Mouse (Mus musculus) cerebellum, adult 2 months (tissue): Measurements from ENCODE around the gene Unc80. TPM values are rescaled to one million over a fixed set of nuclear protein-coding genes. Genes with fewer than 3 reads are reported as not detected.

Experiments
- DNase-seq, 2 experiments: peaks; one replicate each; pipeline ENCODE4 v3.0.0; 2021
- H3K27ac ChIP-seq: fragments of 200-500 bp; 2 replicates; pipeline ENCODE4 v1.5.1; 2012; ENCODE audit warnings: low read length, control low read depth, inconsistent platforms; ENCODE audit not compliant: insufficient read depth
- H3K27me3 ChIP-seq: fragments of 200-500 bp; 2 replicates; pipeline ENCODE4 v1.6.1; 2012; ENCODE audit warnings: inconsistent platforms, mild to moderate bottlenecking, low read length, moderate library complexity; ENCODE audit not compliant: control insufficient read depth, insufficient read depth
- H3K4me1 ChIP-seq: fragments of 200-500 bp; 2 replicates; pipeline ENCODE4 v1.6.1; 2011; ENCODE audit warnings: low read length; ENCODE audit not compliant: control insufficient read depth, insufficient read depth
- H3K4me3 ChIP-seq: fragments of 200-500 bp; replicated peaks from 2 replicates; pipeline ENCODE3; 2011; ENCODE audit warnings: mild to moderate bottlenecking, low read depth, low read length, control low read depth; ENCODE audit not compliant: insufficient read depth
- CTCF ChIP-seq: fragments of 200-500 bp; IDR thresholded peaks from 2 replicates; pipeline ENCODE4 v1.5.1; 2011; ENCODE audit warnings: low read depth, mild to moderate bottlenecking, control low read depth, low read length, moderate library complexity, borderline replicate concordance; ENCODE audit not compliant: insufficient read depth
- POLR2A ChIP-seq: fragments of 200-500 bp; IDR thresholded peaks from 2 replicates; pipeline ENCODE4 v1.6.1; 2011; ENCODE audit warnings: low read length, control low read depth, borderline replicate concordance; ENCODE audit not compliant: insufficient read depth
- WGBS: fragments of 180-500 bp; shearing (Covaris S2); methylation state at CpG from one replicate; pipeline ENCODE4 v1.1.7; 2018; 5-methylcytosine and 5-hydroxymethylcytosine counted together
- polyA plus RNA-seq: library from polyadenylated mRNA; depleted of rRNA; stranded (reverse); fragments of >200 nt; gene quantifications from 2 replicates; pipeline ENCODE4 v1.2.3, GENCODE M21; 2012

The Unc80 gene
- polyA plus RNA-seq, 1 experiment: 131 TPM

- DNase-seq: no peak
- H3K4me1 ChIP-seq: peaks cover 9% of the 10 kb centered on the region
- no peak overlapping the region for H3K27ac ChIP-seq
- no peak overlapping the region for H3K4me3 ChIP-seq
- no peaks in the 10 kb centered on the region for H3K27me3 ChIP-seq
- 75% methylated on average over 5 of the region's 5 CpGs for WGBS
- no peak for TF ChIP-seq POLR2A
- no peak for TF ChIP-seq CTCF
Measured at GRCm38 (mm10) chr1:66552396-66552966, 84.3 kb downstream of the Unc80 start.

- WGBS: 91% methylated on average over 1 of the region's 1 CpGs
- H3K4me3 ChIP-seq: no peak overlapping the region
- no peaks in the 10 kb centered on the region for H3K4me1 ChIP-seq
- no peak for DNase-seq
- H3K27me3 ChIP-seq: no peaks in the 10 kb centered on the region
- no peak overlapping the region for H3K27ac ChIP-seq
- TF ChIP-seq POLR2A: no peak
- TF ChIP-seq CTCF: no peak
Measured at GRCm38 (mm10) chr1:66561636-66562270, 93.6 kb downstream of the Unc80 start.

GRCm38 (mm10) chr1:66562332-66562731, 94.2 kb downstream of the Unc80 start:
- H3K27me3 ChIP-seq: no peaks in the 10 kb centered on the region
- DNase-seq: no peak
- 81% methylated on average over 2 of the region's 2 CpGs for WGBS
- no peak overlapping the region for H3K4me3 ChIP-seq
- no peak for TF ChIP-seq CTCF
- TF ChIP-seq POLR2A: no peak
- no peaks in the 10 kb centered on the region for H3K4me1 ChIP-seq
- H3K27ac ChIP-seq: no peak overlapping the region

- Histone ChIP-seq H3K4me3 (no peak overlapping the region), H3K27ac (no peak overlapping the region), H3K27me3 (no peaks in the 10 kb centered on the region), H3K4me1 (no peaks in the 10 kb centered on the region)
- WGBS: 17% methylated on average over 13 of the region's 13 CpGs
- DNase-seq: peak in 1 of 2 experiments; percentile 26
- TF ChIP-seq CTCF (no peak), POLR2A (no peak)
Measured at GRCm38 (mm10) chr1:66569736-66570135, 101.6 kb downstream of the Unc80 start.

GRCm38 (mm10) chr1:66597163-66597788, 129.1 kb downstream of the Unc80 start:
- H3K27me3 ChIP-seq: no peaks in the 10 kb centered on the region
- no peak overlapping the region for H3K27ac ChIP-seq
- H3K4me3 ChIP-seq: no peak overlapping the region
- no peak for DNase-seq
- TF ChIP-seq CTCF (no peak), POLR2A (no peak)
- H3K4me1 ChIP-seq: no peaks in the 10 kb centered on the region

- H3K27ac ChIP-seq: no peak overlapping the region
- DNase-seq: no peak
- no peaks in the 10 kb centered on the region for H3K27me3 ChIP-seq
- TF ChIP-seq POLR2A (no peak), CTCF (no peak)
- H3K4me1 ChIP-seq: no peaks in the 10 kb centered on the region
- 95% methylated on average over 4 of the region's 4 CpGs for WGBS
- H3K4me3 ChIP-seq: no peak overlapping the region
Measured at GRCm38 (mm10) chr1:66608304-66608703, 140.1 kb downstream of the Unc80 start.

GRCm38 (mm10) chr1:66617188-66617587, 149.0 kb downstream of the Unc80 start:
- no peaks in the 10 kb centered on the region for H3K4me1 ChIP-seq
- WGBS: 21% methylated on average over 2 of the region's 2 CpGs
- H3K27me3 ChIP-seq: no peaks in the 10 kb centered on the region
- no peak for TF ChIP-seq POLR2A
- no peak for TF ChIP-seq CTCF
- H3K27ac ChIP-seq: no peak overlapping the region
- no peak for DNase-seq
- no peak overlapping the region for H3K4me3 ChIP-seq

- Histone ChIP-seq H3K4me1 (no peaks in the 10 kb centered on the region), H3K27ac (no peak overlapping the region), H3K27me3 (no peaks in the 10 kb centered on the region), H3K4me3 (no peak overlapping the region)
- WGBS: 16% methylated on average over 2 of the region's 2 CpGs
- TF ChIP-seq CTCF: no peak
- no peak for TF ChIP-seq POLR2A
- peak in 1 of 2 experiments; percentile 23 for DNase-seq
Measured at GRCm38 (mm10) chr1:66638177-66638576, 170.0 kb downstream of the Unc80 start.
